Mouse (Mus musculus): ENCODE measurements around the gene Irs4. TPM values are rescaled to one million over a fixed set of nuclear protein-coding genes. Genes with fewer than 3 reads are reported as not detected.

Irs4 gene
- 0.11 and 0.23 TPM in 2 replicates for polyA plus RNA-seq (2015; fragmentation: Nextera tagmentation; extraction: Ambion mirVana)

DNA sequence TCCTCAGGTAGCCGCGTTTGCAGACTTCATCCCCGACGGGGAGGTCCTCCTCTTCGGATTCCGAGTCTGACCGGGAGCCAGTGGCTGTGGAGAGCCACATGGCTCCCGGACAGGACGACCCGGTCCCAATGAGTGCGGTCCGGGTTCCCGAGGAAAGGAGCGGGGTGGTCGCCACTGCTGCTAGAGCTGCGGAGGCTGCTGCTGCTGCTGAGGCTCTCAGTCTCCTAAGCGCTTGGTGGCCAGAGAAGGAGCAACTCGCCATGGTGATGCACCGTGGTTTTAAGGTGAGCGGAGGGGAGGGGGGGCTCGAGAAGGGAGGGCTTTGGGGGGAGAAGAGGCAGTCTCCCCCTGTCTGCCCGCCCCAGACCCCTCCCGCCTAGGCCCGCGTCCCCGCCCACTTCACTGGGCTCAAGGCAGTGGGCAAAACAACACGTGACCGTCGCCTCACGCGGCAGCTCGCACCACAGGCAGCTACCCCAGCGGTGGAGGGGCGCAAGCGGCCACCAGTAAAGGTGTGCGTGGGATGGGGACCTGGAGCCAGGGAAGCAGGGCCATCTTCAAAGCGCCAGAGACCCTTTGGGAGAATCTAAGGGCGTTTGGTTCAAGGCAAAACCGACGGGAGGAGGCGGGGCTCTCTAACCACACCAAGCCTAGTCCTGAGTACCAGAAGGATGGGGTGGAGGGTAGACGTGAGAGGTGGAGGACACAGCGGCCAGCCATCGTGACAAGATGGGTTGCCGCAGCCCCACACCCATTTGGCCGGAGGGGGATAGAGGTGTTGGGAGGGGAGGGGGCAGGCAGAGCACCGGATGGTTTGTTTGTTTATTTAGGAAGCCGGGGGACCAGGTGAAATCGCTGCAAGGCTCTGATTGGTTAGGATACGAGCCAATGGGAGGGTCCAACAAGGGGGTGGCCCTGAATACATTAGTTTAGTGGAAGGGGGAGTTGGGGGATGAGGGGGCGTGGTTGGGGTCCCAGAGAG is at the start of gene Irs4:
Irs4 (minus strand) TSS at position 327 of the 982 bp plus-strand sequence.
- Histone ChIP-seq H3K36me3 (no peaks in the 10 kb centered on the region), H3K4me3 (peak within 1 kb of the TSS; percentile 41), H3K27ac (no peak within 1 kb of the TSS), H3K9me3 (no peaks in the 10 kb centered on the region), H3K27me3 (peaks cover 77% of the 10 kb centered on the region), H3K4me1 (no peaks in the 10 kb centered on the region), H3K4me2 (peak within 1 kb of the TSS; percentile 63), H3K9ac (no peak within 1 kb of the TSS)
- ATAC-seq (ENCODE audit: insufficient number of reproducible peaks, insufficient read depth, low FRiP score, low TSS enrichment, low read depth) = peak; percentile 73; the same call in 1 of the 2 replicates
- 25% methylated on average over 49 of the region's 51 CpGs for WGBS

- no peak for ATAC-seq (ENCODE audit: insufficient number of reproducible peaks, insufficient read depth, low FRiP score, low TSS enrichment, low read depth)
- H3K36me3 ChIP-seq = no peaks in the 10 kb centered on the region
Observed at GRCm38 (mm10) chrX:141750360-141750759, 25.3 kb upstream of the Irs4 start.

DNA sequence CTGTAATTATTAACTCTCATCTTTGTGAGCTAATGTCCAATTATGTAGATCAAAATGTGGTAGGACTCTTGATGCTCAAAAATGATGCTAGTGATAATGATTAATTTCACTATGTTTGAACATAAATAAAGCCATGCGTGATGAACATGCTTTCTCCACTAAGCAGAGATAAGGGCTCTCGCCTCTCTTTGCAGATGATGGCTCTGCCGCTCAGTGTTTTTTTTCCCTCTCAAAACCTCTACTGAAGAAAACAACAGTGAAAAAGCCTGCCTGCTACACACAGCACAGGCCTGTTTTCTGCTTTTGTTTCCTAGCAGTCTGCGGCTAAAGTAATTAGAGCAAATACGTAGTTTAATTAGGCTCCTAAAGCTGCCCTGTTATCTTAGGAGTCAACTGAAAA is 4.5 kb upstream of the Irs4 start:
- H3K4me1 ChIP-seq = no peaks in the 10 kb centered on the region
- H3K9ac ChIP-seq = no peak overlapping the region
- no peak for ATAC-seq (ENCODE audit: insufficient number of reproducible peaks, insufficient read depth, low FRiP score, low TSS enrichment, low read depth)
- H3K36me3 ChIP-seq = no peaks in the 10 kb centered on the region
- WGBS = 49% methylated on average over 5 of the region's 5 CpGs
- H3K4me2 ChIP-seq = no peak overlapping the region
- H3K27me3 ChIP-seq = peaks cover 39% of the 10 kb centered on the region
- no peaks in the 10 kb centered on the region for H3K9me3 ChIP-seq
- H3K27ac ChIP-seq = no peak overlapping the region
- no peak overlapping the region for H3K4me3 ChIP-seq

More at GRCm38 (mm10) chrX:141750360-141750759, 25.3 kb upstream of the Irs4 start:
- Histone ChIP-seq H3K4me3 (no peak overlapping the region), H3K4me1 (no peaks in the 10 kb centered on the region), H3K9me3 (no peaks in the 10 kb centered on the region), H3K27ac (no peak overlapping the region), H3K27me3 (no peaks in the 10 kb centered on the region), H3K4me2 (no peak overlapping the region), H3K9ac (no peak overlapping the region)
- WGBS = 51% methylated on average over 2 of the region's 2 CpGs

DNA sequence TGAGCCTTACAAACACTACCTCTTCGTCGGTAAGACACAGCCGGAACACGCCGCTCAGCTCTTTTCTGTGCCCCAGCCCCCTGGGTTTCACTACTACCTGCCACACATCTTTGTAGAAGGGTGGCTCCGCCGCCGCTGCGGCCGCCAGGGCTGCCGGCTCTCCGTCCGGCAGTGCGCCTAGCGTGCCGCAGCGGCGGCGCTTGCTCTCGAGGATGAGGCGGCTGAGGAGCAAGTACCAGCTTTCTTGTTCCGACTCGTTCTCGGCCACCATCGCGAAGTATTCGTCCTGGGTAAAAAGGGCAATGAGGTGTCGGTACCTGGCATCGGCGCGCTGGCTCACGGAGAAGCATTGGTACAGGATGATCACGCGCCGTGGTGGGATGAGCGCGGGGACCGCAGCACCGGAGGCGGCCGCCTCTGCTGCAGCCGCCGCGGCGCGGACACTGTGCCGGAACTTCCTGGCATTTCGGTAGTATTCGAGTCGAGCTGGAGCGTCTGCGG is 622 bp downstream of the Irs4 start:
- no peaks in the 10 kb centered on the region for H3K36me3 ChIP-seq
- H3K9ac ChIP-seq = no peak overlapping the region
- peak overlapping the region; percentile 41 for H3K4me3 ChIP-seq
- no peaks in the 10 kb centered on the region for H3K4me1 ChIP-seq
- 30% methylated on average over 52 of the region's 52 CpGs for WGBS
- peak overlapping the region; percentile 63 for H3K4me2 ChIP-seq
- H3K27ac ChIP-seq = no peak overlapping the region
- no peaks in the 10 kb centered on the region for H3K9me3 ChIP-seq
- no peak for ATAC-seq (ENCODE audit: insufficient number of reproducible peaks, insufficient read depth, low FRiP score, low TSS enrichment, low read depth)
- peaks cover 82% of the 10 kb centered on the region for H3K27me3 ChIP-seq

- WGBS = 27% methylated on average over 16 of the region's 16 CpGs
- ATAC-seq (ENCODE audit: insufficient number of reproducible peaks, insufficient read depth, low FRiP score, low TSS enrichment, low read depth) = no peak
- no peaks in the 10 kb centered on the region for H3K36me3 ChIP-seq
- no peaks in the 10 kb centered on the region for H3K9me3 ChIP-seq
- H3K27me3 ChIP-seq = peaks cover 83% of the 10 kb centered on the region
- no peaks in the 10 kb centered on the region for H3K4me1 ChIP-seq
- H3K9ac ChIP-seq = no peak overlapping the region
- peak overlapping the region; percentile 63 for H3K4me2 ChIP-seq
- no peak overlapping the region for H3K27ac ChIP-seq
- H3K4me3 ChIP-seq = peak overlapping the region; percentile 41
Observed at GRCm38 (mm10) chrX:141723936-141724335, 1.1 kb downstream of the Irs4 start.

DNA sequence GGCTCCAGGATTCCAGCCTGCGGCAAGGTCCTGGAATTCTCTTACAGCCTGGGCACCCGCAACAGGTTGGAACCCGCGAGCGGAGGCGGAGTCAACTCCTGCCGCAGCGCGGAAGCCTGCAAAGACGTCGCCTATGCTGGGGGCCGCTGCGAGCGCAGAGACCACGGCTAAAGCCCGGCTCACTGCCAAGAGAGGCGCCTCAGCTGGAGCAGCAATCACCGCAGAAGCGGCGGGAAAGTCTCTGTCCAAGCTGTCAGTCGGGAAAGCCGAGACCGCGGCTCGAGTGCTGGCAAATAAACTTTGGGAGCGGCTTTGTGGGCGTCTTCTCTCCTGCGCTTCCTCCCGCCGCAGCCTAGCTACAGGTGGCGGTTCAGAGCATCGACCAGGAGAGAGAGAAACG is 3.3 kb downstream of the Irs4 start:
- Histone ChIP-seq H3K27me3 (peaks cover 81% of the 10 kb centered on the region), H3K4me3 (peak overlapping the region; percentile 39), H3K27ac (no peak overlapping the region), H3K36me3 (no peaks in the 10 kb centered on the region), H3K9me3 (no peaks in the 10 kb centered on the region), H3K9ac (peak overlapping the region; percentile 32; the same call in 1 of the 2 replicates), H3K4me2 (peak overlapping the region; percentile 65), H3K4me1 (no peaks in the 10 kb centered on the region)
- no peak for ATAC-seq (ENCODE audit: insufficient number of reproducible peaks, insufficient read depth, low FRiP score, low TSS enrichment, low read depth)
- WGBS = 15% methylated on average over 33 of the region's 33 CpGs

Other genes starting within 250 kb of the Irs4 start
- gene Col4a5, start 249.9 kb downstream of the Irs4 start, polyA plus RNA-seq (2015; fragmentation: Nextera tagmentation; extraction: Ambion mirVana) = 8.7 and 9.4 TPM in 2 replicates
- not detected in 2 replicates for gene Gm15294, start 150.0 kb upstream of the Irs4 start, polyA plus RNA-seq (2015; fragmentation: Nextera tagmentation; extraction: Ambion mirVana)

Measured in embryonic facial prominence, embryonic 13.5 days (tissue).